Mouse (Mus musculus) kidney, adult 2 months (tissue): ENCODE results near the gene Kctd15.

Experiments
- CTCF ChIP-seq: fragments of 200-500 bp; conservative IDR thresholded peaks from 2 replicates; pipeline ENCODE4 v1.5.1; 2011; ENCODE audit warnings: low read depth, mild to moderate bottlenecking, control low read depth, low read length, moderate library complexity, mixed read lengths; ENCODE audit not compliant: insufficient read depth, insufficient read length
- POLR2A ChIP-seq: fragments of 200-500 bp; IDR thresholded peaks from one replicate; pipeline ENCODE4 v1.6.1; 2011; ENCODE audit warnings: low read depth, low read length, control low read depth

DNA sequence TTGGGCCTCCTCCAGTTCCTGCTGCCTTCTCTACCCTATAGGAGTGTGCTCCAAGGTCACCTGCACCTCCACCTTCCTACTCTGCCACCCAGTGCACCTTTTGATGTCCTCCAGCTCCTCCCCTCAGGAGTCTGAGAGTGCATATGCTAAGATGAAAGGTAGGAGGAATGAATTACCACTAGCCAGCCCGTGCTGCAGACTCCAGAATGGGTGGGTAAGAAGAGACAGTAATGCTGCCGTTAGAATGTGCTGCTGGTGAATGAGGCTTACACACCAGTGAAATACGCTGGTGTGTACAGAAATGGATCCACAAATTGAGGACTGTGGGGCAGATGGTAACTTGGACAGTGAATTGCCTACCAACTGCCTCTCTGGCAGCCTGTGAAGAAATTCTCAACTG, 43.4 kb upstream of the Kctd15 start:
- TF ChIP-seq POLR2A (no peak), CTCF (no peak)
